Mouse (Mus musculus): Measurements from ENCODE around the gene Gm6993. TPM values are rescaled to one million over a fixed set of nuclear protein-coding genes. Genes with fewer than 3 reads are reported as not detected.

Gene Gm6993
- total RNA-seq (2021) = not detected
- not detected in 2 replicates for polyA plus RNA-seq (2012; rRNA removed)
- long read RNA-seq = 0 reads

- no peak for DNase-seq
These were observed at the start of gene Gm6993 for GRCm38 (mm10) chr12:31240470-31240869. TSS of gene Gm6993 (plus strand) at chr12:31240770.

- peak; percentile 50 for DNase-seq
These were observed 49.1 kb upstream of the Gm6993 start for GRCm38 (mm10) chr12:31191329-31191954.

- no peak for DNase-seq
These were observed 38.1 kb upstream of the Gm6993 start for GRCm38 (mm10) chr12:31202509-31202908.

- peak; percentile 32 for DNase-seq
These were observed 36.7 kb upstream of the Gm6993 start for GRCm38 (mm10) chr12:31203746-31204455.

- no peak for DNase-seq
These were observed 35.7 kb upstream of the Gm6993 start for GRCm38 (mm10) chr12:31204898-31205297.

- no peak for DNase-seq
These were observed 34.5 kb upstream of the Gm6993 start for GRCm38 (mm10) chr12:31205983-31206633.

- DNase-seq = no peak
These were observed 31.8 kb upstream of the Gm6993 start for GRCm38 (mm10) chr12:31208766-31209165.

- no peak for DNase-seq
These were observed 31.2 kb upstream of the Gm6993 start for GRCm38 (mm10) chr12:31209377-31209805.

- peak; percentile 52 for DNase-seq
These were observed 27.0 kb upstream of the Gm6993 start for GRCm38 (mm10) chr12:31213556-31213955.

GRCm38 (mm10) chr12:31215003-31215402, 25.6 kb upstream of the Gm6993 start:
- no peak for DNase-seq

- DNase-seq = peak; percentile 21
These were observed 23.3 kb upstream of the Gm6993 start for GRCm38 (mm10) chr12:31217232-31217631.

GRCm38 (mm10) chr12:31218774-31219173, 21.8 kb upstream of the Gm6993 start:
- peak; percentile 68 for DNase-seq

GRCm38 (mm10) chr12:31221522-31221921, 19.0 kb upstream of the Gm6993 start:
- DNase-seq = no peak

GRCm38 (mm10) chr12:31222282-31222681, 18.3 kb upstream of the Gm6993 start:
- DNase-seq = peak; percentile 6

GRCm38 (mm10) chr12:31222741-31223140, 17.8 kb upstream of the Gm6993 start:
- peak; percentile 47 for DNase-seq

- no peak for DNase-seq
These were observed 15.1 kb upstream of the Gm6993 start for GRCm38 (mm10) chr12:31225451-31225850.

- no peak for DNase-seq
These were observed 13.4 kb upstream of the Gm6993 start for GRCm38 (mm10) chr12:31227167-31227566.

- DNase-seq = no peak
These were observed 11.7 kb upstream of the Gm6993 start for GRCm38 (mm10) chr12:31228878-31229277.

- DNase-seq = no peak
These were observed 7.9 kb upstream of the Gm6993 start for GRCm38 (mm10) chr12:31232635-31233034.

- no peak for DNase-seq
These were observed 5.6 kb upstream of the Gm6993 start for GRCm38 (mm10) chr12:31235018-31235417.

GRCm38 (mm10) chr12:31236861-31237595, 3.5 kb upstream of the Gm6993 start:
- peak; percentile 63 for DNase-seq

- no peak for DNase-seq
These were observed 1.5 kb upstream of the Gm6993 start for GRCm38 (mm10) chr12:31239031-31239583.
